Mouse (Mus musculus) mouse embryonic stem cell (cell line): Measurements from ENCODE around the gene Rhot2.

Experiments
- in situ Hi-C, 2 experiments: fragments of 300-500 bp; cut with MboI; formaldehyde crosslinking; loops; 1 replicate in 1 of 2; 3 replicates in 1 of 2; pipeline ENCODE4 v1.14.3; 2019 to 2020; ENCODE audit warnings: low sequenced_read_pairs in 2 of 2, low pct_unique_long_range_greater_than_20kb in 1 of 2, mixed read lengths in 1 of 2; ENCODE audit not compliant: unreplicated experiment in 1 of 2

Gene Rhot2

GRCm38 (mm10) chr17:25844396-25844901, at the start of gene Rhot2:
Rhot2 (minus strand) TSS chr17:25844851.
- in situ Hi-C loops: no loop called here

- in situ Hi-C loops: no loop called here
Observed at GRCm38 (mm10) chr17:25893975-25894617, 49.4 kb upstream of the Rhot2 start.

GRCm38 (mm10) chr17:25888837-25889236, 44.2 kb upstream of the Rhot2 start:
- in situ Hi-C loops: no loop called here

DNA sequence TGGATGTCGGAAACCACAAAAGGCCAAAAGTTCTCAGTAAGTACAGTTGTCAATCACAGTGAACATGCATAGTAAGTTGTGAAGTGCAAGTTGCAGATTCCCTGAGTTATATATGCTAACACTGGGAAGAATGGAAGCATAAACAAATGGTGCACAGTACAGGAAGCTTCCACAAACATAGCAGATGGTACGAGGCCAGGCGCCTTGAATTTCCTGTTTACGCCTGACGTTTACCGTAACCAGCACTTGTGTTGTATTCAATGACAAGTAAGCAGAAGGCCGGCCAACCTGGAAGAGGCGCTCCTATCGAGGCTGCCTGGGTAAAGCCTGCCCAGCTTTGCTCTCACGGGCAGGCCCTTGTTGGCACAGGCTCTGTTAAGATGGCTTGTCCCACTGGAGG, 42.8 kb upstream of the Rhot2 start:
- in situ Hi-C loops: no loop called here

DNA sequence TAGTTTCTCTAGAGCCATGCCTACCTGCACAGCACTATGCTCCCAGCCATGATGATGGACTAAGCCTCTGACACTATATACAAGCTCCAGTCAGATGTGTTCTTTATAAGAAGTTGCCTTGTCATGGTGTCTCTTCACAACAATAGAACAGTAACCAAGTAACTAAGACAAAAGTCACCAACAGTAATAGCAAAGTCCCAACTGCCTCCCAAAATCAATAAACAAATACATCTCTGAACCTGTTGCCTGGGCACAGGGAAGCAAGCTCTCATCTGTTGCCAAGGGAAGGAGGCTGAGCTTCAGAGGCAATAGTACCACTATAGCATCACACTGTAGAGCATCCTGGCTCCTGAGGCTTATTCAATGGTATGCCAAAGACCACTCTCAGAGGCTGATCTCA, 42.2 kb upstream of the Rhot2 start:
- in situ Hi-C loops: no loop called here

DNA sequence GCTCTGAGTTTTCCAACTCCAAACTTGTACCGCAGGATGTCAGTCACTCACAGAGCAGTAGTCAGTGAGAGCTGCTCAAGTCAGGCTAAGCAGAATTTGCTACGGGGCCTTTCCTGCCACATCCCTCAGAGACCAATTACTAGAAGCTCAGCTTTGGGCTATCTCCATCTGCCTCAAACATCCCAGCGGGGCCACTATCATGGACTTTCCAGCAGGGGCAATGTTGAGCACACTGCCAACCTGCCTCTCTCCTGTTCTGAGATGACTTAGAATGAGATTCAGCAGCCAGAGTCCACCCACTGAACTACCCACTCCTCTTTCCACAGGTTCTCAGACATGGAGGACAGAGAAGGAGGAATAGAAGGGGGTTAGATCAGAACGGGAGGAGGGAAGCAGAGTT, 41.0 kb upstream of the Rhot2 start:
- in situ Hi-C loops: no loop called here

DNA sequence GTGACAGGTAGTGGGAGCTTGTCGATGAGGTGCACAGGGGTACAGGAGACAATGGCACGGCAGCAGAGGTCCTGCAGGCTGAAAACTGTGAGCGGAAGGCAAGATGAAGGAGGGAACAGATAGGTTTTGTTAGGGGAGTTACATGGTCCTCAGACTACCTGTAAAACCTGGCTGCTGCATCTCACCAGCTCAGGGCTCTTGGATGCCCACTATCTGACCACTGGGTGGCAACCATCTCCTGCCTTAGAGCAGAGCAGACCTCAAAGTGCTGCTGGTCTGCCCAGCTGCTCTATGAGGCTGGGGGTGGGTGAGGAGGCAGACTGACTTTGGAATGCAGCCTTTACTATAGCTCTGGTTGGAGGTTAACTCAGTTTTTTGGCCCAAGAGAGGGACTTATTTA, 39.2 kb upstream of the Rhot2 start:
- in situ Hi-C loops: no loop called here

GRCm38 (mm10) chr17:25883268-25883667, 38.6 kb upstream of the Rhot2 start:
- in situ Hi-C loops: no loop called here

- in situ Hi-C loops: no loop called here
Observed at GRCm38 (mm10) chr17:25882306-25882705, 37.7 kb upstream of the Rhot2 start.

- in situ Hi-C loops: no loop called here
Observed at GRCm38 (mm10) chr17:25881691-25882090, 37.0 kb upstream of the Rhot2 start.

DNA sequence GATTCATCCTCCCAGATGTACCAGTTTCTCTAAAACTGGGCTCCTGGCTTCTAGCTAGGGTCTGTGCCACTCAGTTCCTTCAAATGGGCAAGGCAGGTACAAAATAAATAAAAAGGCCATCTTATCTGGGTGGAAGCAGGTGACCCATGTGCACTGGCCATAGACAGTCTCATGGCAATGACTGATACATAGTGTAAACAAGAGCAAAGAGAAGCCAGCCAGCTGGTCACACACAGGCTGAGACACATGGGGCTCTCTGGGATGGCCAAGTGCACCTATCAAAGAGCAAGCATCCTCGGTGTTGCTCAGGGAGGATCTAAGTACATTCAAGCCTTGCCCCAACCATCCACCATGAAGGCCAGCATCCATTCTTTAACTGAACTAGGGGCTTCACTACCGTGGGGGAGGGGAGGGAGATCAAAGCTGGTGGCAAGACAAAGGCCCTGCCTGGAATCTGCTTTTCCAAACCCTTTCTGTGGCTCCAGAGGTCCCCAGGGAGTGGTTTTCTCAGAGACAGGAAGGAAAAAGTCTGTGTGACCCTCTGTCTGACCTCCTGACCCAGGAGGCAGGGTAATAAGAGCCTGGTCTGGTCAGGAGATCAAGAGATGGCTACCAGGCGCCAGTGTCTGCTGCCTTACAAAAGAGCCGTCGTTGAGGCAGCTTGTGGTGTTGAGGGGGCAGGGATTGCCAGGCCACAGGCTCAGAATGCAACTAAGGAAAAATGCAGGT, 36.4 kb upstream of the Rhot2 start:
- in situ Hi-C loops: no loop called here

DNA sequence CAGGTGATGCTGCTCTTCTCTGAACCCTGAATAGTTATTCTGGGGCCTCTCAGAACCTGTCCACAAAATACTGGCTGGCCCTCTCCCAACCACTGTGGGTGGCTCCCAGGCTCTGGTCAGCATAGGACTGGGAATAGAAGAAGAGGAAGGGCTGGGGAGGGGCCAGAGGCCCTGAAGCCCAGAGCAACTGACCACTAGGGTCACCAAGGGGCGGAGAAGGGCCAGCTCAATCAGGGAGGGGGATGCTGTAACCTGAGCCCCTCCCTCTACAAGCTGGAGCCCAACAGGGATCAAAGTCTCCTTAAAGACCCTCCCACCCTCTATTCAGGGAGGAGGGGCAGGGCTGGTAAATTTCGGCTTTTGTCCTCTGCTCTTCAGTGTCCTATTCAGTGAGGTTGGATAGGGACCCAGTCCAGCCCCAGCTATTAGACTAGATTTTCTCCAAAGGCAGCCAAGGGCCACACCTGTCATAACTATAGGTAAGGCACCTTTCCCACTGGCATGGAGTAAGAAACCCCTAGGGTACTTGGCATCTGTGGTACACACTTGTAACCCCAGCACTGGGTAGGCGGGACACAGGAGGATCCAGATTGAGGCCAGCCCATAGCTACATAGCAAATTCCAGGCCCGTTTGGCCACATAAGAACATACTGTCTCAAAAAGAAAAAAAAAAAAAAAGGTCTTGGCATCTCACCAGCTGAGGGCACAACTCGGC, 35.7 kb upstream of the Rhot2 start, which contains the start of gene Wfikkn1:
Gene Wfikkn1 (minus strand): TSS at position 663 of the 715 bp plus-strand sequence.
- in situ Hi-C loops: no loop called here

GRCm38 (mm10) chr17:25879750-25880149, 35.1 kb upstream of the Rhot2 start:
- in situ Hi-C loops: no loop called here

DNA sequence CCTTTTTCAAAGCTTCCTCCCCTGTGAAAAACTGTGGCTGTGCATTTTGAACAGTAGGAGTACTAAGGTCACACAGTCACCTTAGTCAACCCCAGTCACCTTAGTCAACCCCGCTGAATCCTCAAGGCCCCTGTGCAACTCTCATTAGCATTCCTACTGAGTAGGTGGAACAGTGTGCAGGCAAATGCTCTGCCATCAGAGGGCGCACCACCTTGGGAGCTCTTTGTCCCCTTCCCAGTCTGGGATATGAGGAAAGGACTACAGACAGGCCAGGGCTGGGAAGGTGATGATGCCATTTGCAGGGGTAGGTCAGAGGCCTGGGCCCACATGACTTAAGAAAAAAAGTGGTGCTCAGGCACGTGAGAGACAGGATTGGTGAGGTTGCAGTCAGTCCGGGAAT, 34.6 kb upstream of the Rhot2 start:
- in situ Hi-C loops: no loop called here

- in situ Hi-C loops: no loop called here
Observed at GRCm38 (mm10) chr17:25878611-25879180, 34.0 kb upstream of the Rhot2 start.

DNA sequence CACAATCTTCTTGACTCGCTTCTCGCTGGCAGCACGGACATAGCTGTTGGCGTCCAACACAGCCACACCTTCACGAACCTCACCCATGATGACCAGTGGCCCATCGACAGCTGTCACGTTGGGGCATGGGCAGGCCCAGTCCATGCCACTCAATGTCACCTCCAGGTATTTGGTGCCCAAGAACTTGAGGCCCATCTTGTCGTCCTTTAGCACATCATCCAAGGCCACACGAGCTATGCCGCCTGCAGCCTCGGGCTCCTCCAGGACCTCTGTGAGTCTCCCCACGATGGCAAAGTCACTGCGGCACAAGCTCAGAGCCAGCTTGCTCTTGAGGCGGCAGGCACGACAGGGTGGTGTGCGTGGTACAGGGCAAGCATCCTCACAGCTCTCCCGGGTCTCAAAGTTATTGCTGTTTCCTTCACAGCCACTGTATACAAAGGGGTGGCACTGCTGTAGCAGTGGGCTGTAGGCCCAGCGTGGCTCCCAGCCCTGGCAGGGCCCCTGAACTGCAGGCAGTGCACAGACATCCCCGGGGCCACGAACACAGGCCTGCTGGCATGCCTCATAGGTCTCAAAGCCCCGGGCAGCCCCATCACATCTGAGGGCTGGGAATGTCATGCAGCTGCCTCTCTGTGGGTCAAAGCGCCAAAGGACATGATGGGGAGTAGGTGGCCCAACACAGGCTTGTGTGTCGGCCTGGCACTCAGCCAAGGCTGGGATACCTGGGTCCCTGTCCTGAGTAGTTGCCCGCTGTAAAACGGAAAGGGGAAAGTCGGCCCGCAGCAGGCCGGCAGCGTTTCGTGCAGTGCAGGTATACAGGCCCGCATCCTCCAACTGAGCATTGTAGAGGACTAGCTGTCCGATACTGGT, 33.3 kb upstream of the Rhot2 start:
- in situ Hi-C loops: no loop called here

DNA sequence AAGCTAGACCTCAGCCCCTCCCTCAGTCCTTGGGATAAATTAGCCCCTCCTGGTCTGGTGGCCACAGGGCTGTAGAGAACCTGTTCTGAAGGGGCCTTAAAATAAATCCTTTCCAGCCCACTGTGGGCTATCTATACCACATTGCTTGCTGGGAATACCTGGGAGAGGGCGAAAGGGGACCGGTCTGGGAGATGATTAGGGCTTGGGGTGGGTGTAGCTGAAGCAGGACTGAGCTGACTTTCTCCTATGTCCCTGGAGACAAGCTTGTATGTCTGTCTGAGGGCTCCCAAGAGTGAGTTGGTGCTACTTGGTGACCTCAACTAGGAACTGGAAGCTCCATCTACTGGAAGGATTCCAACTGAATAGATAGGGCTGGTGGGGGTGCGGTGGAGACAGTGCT, 32.4 kb upstream of the Rhot2 start:
- in situ Hi-C loops: no loop called here

DNA sequence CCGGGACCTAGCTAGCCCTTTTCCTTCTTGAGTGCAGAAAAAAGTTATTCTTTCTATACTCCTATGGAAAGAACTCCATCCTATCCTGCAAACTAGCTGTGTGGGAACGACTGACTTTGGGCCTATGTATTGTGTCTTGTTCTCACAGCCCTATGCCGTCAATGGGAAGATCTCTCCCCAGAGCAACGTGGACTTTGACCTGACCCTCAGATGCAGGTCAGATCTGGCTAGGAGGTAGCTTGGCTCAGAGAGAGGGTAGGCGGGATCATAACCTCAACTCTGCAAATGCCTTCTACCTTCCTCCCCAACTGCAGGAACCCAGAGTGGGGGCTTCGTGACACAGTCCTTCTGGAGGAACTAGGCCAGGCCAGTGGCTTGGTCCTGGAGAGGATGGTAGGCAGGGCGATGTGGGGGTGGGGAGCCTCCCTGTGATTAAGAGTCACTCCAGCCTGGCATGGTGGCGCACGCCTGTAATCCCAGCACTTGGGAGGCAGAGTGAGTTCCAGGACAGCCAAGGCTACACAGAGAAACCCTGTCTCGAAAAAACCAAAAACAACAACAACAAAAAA, 31.8 kb upstream of the Rhot2 start:
- in situ Hi-C loops: no loop called here
